Mouse (Mus musculus): ENCODE measurements around the gene Dnajb2.

DNA sequence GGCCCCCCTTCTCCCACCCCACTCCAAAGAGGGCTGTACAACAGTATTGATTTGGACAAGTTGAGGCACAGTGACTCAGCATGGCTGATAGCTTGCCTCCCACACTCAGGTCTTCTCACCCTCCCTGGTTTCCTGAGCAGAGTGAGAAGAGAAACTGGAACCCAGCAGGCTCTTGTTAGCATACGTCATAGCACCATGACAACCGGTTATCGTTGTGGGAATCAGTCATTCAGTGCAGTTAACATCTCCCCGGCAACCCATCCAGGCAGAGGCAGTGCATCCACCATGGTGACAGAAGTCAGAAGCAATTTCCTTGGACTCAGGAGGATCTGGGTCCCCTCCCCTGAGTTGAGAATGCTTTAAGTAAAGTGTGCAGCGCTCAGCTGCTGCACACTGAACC lies 46.8 kb downstream of the Dnajb2 start:
- TF ChIP-seq POLR2A (IDR thresholded peaks at IDR 0.05; ENCODE audit: borderline replicate concordance, low read depth, low read length), result no peak
- no peak for TF ChIP-seq CTCF (IDR thresholded peaks at IDR 0.05; ENCODE audit: low read depth, low read length)

Data from bone marrow macrophage, adult 2 months (primary cell).